Mouse (Mus musculus) heart, embryonic 12.5 days (tissue): ENCODE measurements around the gene Xpnpep3. TPM values are rescaled to one million over a fixed set of nuclear protein-coding genes. Genes with fewer than 3 reads are reported as not detected.
A peak's percentile ranks its signal among the peaks of the same experiment; 100 is the strongest.
"Not testable (repeated sequence)": the region's sequence is repeated elsewhere in the genome, so short reads cannot be mapped to it uniquely, and the experiment has no call there.

Experiments used
- ATAC-seq: fragments of 200-750 bp; cut with Nextera tagmentation; 2 replicates; pipeline ENCODE4 v1.8.0; 2017; ENCODE audit warnings: moderate TSS enrichment, moderate library complexity; ENCODE audit not compliant: insufficient number of reproducible peaks, low FRiP score
- H3K27ac ChIP-seq: fragments of 300-500 bp; sonication (generic); 2 replicates; pipeline ENCODE4 v1.5.1; 2016; ENCODE audit warnings: mild to moderate bottlenecking, moderate library complexity; ENCODE audit not compliant: poor library complexity, severe bottlenecking
- H3K27me3 ChIP-seq: fragments of 300-500 bp; sonication (generic); replicated peaks from 2 replicates; pipeline ENCODE4 v1.6.1; 2016; ENCODE audit warnings: mild to moderate bottlenecking, moderate library complexity
- H3K36me3 ChIP-seq: fragments of 300-500 bp; sonication (generic); 2 replicates; pipeline ENCODE4 v1.6.1; 2016; ENCODE audit warnings: mild to moderate bottlenecking, moderate library complexity
- H3K4me1 ChIP-seq: fragments of 300-500 bp; sonication (generic); replicated peaks from 2 replicates; pipeline ENCODE4 v1.6.1; 2016; ENCODE audit warnings: mild to moderate bottlenecking
- H3K4me2 ChIP-seq: fragments of 300-500 bp; sonication (generic); 2 replicates; pipeline ENCODE4 v1.6.1; 2016; ENCODE audit warnings: mild to moderate bottlenecking, moderate library complexity
- H3K4me3 ChIP-seq: fragments of 300-500 bp; sonication (generic); 2 replicates; pipeline ENCODE4 v1.5.1; 2016; ENCODE audit warnings: mild to moderate bottlenecking
- H3K9ac ChIP-seq: fragments of 300-500 bp; sonication (generic); 2 replicates; pipeline ENCODE4 v1.6.1; 2016; ENCODE audit warnings: mild to moderate bottlenecking, moderate library complexity
- H3K9me3 ChIP-seq: fragments of 300-500 bp; sonication (generic); replicated peaks from 2 replicates; pipeline ENCODE4 v1.6.1; 2016; ENCODE audit warnings: mild to moderate bottlenecking, moderate library complexity
- WGBS: fragments of 180-500 bp; shearing (Covaris S2); methylation state at CpG from one replicate; pipeline ENCODE4 v1.1.7; 2016; 5-methylcytosine and 5-hydroxymethylcytosine counted together
- polyA plus RNA-seq: library from polyadenylated mRNA; unstranded; fragments of >200 nt; fragmentation: Nextera tagmentation; extraction: Ambion mirVana; gene quantifications from 2 replicates; pipeline ENCODE4 v1.2.1, GENCODE M21; 2016

The Xpnpep3 gene
- polyA plus RNA-seq, 1 experiment from 2014 or later = 11.3 TPM

DNA sequence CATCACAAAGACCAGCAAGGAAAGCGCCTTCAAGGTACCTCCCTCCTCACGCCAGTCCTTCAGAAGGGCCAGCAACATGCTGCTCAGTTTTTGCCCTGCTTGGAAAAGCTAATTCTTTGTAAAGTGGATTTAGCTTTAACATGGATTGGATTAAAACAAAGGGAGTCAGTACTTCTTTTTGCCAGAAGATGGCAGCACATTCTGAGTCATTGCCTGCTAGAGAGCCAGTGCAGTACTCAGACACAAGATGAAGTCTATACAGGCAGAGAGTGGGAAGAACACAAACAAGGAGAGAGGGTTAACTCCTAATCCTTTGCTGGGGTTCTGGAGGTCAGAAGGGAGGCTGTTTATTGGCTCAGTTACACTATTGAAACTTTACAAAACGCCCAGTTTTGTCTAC is 48.5 kb downstream of the Xpnpep3 start:
- H3K9me3 ChIP-seq = no peaks in the 10 kb centered on the region
- 0 out of 2 replicates have a peak, but pooled peaks cover 3% of the 10 kb centered on the region for H3K4me1 ChIP-seq
- H3K9ac ChIP-seq = no peak overlapping the region
- peaks cover 35% of the 10 kb centered on the region for H3K36me3 ChIP-seq
- no peak overlapping the region for H3K27ac ChIP-seq
- 36% methylated on average over 3 of the region's 3 CpGs for WGBS
- H3K4me3 ChIP-seq = no peak overlapping the region
- H3K27me3 ChIP-seq = no peaks in the 10 kb centered on the region
- no peak overlapping the region for H3K4me2 ChIP-seq
- ATAC-seq = no peak

DNA sequence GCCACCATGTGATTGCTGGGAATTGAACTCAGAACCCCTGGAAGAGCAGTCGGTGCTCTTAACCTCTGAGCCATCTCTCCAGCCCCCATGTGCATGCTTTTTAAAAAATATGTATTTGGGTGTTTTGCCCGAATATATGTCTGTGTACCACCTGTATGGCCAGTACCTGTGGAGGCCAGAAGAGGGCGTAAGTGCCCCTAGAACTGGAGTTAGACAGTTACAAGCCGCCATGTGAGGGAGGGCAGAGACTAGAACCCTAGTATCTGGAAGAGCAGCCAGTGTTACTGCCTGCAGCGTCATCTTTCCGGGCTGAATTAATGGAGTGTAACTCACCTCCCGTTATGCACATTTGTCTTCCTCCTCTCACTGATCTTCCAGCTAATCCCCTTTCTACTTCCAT is 61.6 kb downstream of the Xpnpep3 start:
- H3K9me3 ChIP-seq = peaks cover 14% of the 10 kb centered on the region
- ATAC-seq = no peak
- H3K27me3 ChIP-seq = no peaks in the 10 kb centered on the region
- H3K4me3 ChIP-seq = no peak overlapping the region
- H3K4me2 ChIP-seq = no peak overlapping the region
- no peak overlapping the region for H3K9ac ChIP-seq
- peaks cover 19% of the 10 kb centered on the region for H3K36me3 ChIP-seq
- H3K4me1 ChIP-seq = peaks cover 7% of the 10 kb centered on the region; the same call in 1 of the 2 replicates
- H3K27ac ChIP-seq = no peak overlapping the region
- 78% methylated on average over 7 of the region's 7 CpGs for WGBS

DNA sequence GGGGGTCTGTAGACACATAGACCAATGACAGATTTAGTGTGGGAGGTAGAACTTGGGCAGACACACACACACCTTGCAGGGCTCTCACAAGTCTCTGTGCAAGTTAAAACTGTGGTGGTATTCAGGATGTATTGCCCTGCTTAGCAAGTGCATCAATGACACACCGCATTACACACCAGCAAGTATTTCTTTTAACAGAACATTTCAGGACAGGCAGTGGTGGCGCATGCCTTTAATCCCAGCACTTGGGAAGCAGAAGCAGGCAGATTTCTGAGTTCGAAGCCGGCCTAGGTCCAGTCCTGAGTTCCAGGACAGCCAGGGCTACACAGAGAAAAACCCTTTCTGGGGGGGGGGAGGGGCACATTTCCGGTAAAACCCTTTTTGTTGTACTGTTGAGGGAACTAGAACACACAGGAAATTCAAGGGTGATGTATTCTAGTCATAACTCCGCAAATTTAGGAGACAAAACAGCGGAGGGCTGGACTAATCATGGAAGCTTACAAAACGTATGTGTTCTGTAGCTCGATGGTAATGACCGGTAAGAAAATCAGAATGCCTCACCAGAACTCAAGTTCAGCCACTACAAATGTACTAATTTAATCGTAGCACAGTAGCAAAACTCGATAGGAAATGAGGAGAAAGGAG is 65.2 kb downstream of the Xpnpep3 start:
- H3K9ac ChIP-seq = peak overlapping the region; percentile 80; the same call in 1 of the 2 replicates
- H3K27ac ChIP-seq = peak overlapping the region; percentile 88
- 74% methylated on average over 12 of the region's 12 CpGs for WGBS
- H3K4me2 ChIP-seq = peak overlapping the region; percentile 83
- H3K9me3 ChIP-seq = peaks cover 13% of the 10 kb centered on the region
- no peak for ATAC-seq
- H3K36me3 ChIP-seq = peaks cover 29% of the 10 kb centered on the region
- H3K4me1 ChIP-seq = peaks cover 17% of the 10 kb centered on the region
- H3K4me3 ChIP-seq = peak overlapping the region; percentile 90
- no peaks in the 10 kb centered on the region for H3K27me3 ChIP-seq

DNA sequence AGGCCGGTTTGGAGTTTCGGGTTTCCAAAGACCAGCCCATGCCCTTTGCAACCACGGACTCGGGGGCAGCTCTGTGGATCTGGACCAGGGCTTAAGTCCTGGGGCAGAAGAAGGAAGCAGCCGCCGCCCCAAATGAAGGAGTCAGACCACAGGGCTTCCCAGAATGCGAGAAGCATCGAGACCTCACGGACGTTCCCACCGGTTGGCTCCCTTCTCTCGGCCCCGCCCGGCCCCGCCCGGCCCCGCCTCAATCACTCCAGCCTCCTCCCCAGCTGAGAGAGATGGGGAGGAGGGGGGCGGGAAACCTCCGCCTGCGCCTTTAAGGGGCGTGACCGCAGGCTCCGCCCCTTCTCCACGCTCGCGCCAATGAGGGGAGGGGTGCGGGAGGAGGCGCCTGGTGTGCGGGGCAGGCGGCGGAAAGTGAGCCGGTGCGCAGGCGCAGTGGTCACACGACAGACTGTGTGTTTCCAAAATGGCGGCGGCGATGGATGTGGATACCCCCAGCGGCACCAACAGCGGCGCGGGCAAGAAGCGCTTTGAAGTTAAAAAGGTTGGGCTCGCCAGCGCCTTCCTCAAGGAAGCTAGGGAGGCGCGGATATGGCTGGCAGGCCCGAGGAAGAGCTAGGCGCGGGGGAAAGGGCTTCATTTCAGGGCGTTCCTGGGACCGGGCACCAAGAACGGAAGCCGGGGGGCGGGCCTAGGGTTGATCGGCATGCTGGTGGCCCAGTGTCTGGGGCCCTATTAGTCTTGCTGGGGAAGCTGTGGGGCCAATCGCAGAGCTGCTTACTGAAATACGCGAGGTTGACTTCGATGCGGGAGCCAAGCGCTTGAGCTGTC is 66.2 kb downstream of the Xpnpep3 start, which contains the start of gene Rbx1:
TSS of gene Rbx1 (plus strand) at position 396 of the 837 bp plus-strand sequence.
- peaks cover 34% of the 10 kb centered on the region for H3K36me3 ChIP-seq
- H3K27ac ChIP-seq = peak within 1 kb of the TSS; percentile 89
- peaks cover 12% of the 10 kb centered on the region for H3K9me3 ChIP-seq
- H3K9ac ChIP-seq = peak within 1 kb of the TSS; percentile 85
- H3K4me3 ChIP-seq = peak within 1 kb of the TSS; percentile 90
- peak; percentile 98 for ATAC-seq
- H3K4me1 ChIP-seq = peaks cover 17% of the 10 kb centered on the region
- H3K27me3 ChIP-seq = no peaks in the 10 kb centered on the region
- WGBS = under 1% methylated on average over 61 of the region's 62 CpGs
- H3K4me2 ChIP-seq = peak within 1 kb of the TSS; percentile 83

DNA sequence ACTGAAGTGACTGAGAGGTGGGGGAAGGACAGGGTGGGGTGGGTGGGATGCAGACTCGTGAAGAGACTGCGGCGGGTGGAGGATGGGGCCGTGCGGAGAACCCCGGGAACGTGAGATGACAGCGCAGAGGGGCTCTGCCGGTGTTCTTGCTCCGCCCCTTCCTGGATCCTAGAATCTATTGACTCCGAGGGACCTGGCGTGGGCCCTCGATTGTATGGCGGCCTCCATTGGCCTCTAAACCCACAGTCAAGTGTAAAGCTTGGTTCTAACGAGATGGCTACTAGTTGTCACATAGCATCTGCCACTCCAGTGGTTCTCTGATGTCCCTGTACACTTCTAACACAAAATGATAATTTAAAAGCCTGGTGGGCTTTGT is 66.8 kb downstream of the Xpnpep3 start:
- Histone ChIP-seq H3K4me3 (peak overlapping the region; percentile 90), H3K9ac (peak overlapping the region; percentile 85), H3K9me3 (peaks cover 8% of the 10 kb centered on the region), H3K4me2 (peak overlapping the region; percentile 83), H3K27me3 (no peaks in the 10 kb centered on the region), H3K4me1 (peaks cover 17% of the 10 kb centered on the region), H3K36me3 (peaks cover 37% of the 10 kb centered on the region), H3K27ac (peak overlapping the region; percentile 89)
- 0% methylated on average over 15 of the region's 15 CpGs for WGBS
- ATAC-seq = no peak; the same call in 1 of the 2 replicates

DNA sequence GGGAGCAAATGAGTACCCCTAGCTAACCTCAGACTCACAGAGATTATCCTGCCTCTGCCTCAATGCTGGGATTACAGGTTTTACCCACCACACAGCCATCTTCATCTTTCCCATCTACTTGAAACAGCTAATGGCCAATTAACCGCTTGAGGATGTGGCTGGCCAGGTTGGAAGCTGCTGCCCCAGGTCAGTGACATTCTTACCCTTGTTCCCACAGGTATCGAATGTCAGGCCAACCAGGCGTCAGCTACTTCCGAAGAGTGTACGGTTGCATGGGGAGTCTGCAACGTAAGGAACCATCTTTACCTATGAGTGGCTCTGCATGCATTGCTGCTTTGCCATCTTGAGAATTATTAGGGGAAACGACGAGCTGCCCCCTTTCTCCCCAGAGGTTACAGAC is 70.8 kb downstream of the Xpnpep3 start:
- Histone ChIP-seq H3K27ac (no peak overlapping the region), H3K9me3 (no peaks in the 10 kb centered on the region), H3K4me2 (no peak overlapping the region), H3K36me3 (peaks cover 71% of the 10 kb centered on the region), H3K4me3 (no peak overlapping the region), H3K27me3 (no peaks in the 10 kb centered on the region), H3K9ac (no peak overlapping the region), H3K4me1 (peaks cover 10% of the 10 kb centered on the region)
- 85% methylated on average over 8 of the region's 8 CpGs for WGBS
- ATAC-seq = no peak

DNA sequence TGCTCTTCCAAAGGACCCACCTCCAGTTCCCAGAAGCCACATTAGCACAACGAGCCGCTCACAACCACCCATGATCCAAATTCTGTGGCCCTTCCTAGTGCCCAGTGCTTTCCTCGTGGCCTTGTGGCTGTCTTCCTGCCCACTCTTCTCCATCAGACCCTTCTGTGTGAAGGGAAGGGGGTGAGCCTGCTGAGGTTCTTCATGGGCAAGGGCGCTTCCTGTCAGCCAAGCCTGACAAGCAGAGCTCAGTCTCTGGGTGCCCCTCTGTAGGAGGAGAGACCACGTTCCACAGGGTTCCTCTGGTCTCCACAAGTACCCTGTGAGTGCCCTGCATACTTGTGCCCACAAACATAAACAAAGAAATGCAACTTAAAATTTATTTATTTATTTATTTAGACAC is 72.3 kb downstream of the Xpnpep3 start:
- H3K4me2 ChIP-seq = no peak overlapping the region
- H3K36me3 ChIP-seq = peaks cover 72% of the 10 kb centered on the region
- 95% methylated on average over 5 of the region's 5 CpGs for WGBS

DNA sequence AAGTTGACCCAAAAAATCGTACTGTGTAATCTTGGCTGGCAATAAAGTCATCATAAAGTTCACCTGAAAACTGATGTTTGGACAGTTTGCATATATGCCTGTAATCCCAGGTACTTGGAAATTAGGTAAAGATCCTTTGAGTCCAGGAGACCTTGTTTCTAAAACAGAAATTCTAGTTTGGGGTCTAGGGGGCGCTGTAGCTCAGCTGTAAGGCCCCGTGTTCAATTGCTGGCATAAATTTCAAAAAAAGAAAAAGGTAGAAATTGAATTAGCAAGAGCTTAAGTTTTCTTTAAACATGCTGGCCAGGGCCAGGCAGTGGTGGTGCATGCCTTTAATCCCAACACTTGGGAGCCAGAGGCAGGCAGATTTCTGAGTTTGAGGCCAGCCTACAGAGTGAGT is 75.7 kb downstream of the Xpnpep3 start:
- no peaks in the 10 kb centered on the region for H3K27me3 ChIP-seq
- no peak overlapping the region for H3K4me3 ChIP-seq
- no peak for ATAC-seq
- H3K36me3 ChIP-seq = peaks cover 51% of the 10 kb centered on the region
- no peak overlapping the region for H3K27ac ChIP-seq
- no peaks in the 10 kb centered on the region for H3K4me1 ChIP-seq
- no peak overlapping the region for H3K4me2 ChIP-seq
- H3K9me3 ChIP-seq = no peaks in the 10 kb centered on the region
- 41% methylated on average over 3 of the region's 3 CpGs for WGBS
- no peak overlapping the region for H3K9ac ChIP-seq

More for the DNA sequence above, 72.3 kb downstream of the Xpnpep3 start:
- Histone ChIP-seq H3K4me3 (no peak overlapping the region), H3K27me3 (no peaks in the 10 kb centered on the region), H3K9me3 (no peaks in the 10 kb centered on the region), H3K4me1 (peaks cover 10% of the 10 kb centered on the region), H3K27ac (no peak overlapping the region), H3K9ac (no peak overlapping the region)
- no peak for ATAC-seq

DNA sequence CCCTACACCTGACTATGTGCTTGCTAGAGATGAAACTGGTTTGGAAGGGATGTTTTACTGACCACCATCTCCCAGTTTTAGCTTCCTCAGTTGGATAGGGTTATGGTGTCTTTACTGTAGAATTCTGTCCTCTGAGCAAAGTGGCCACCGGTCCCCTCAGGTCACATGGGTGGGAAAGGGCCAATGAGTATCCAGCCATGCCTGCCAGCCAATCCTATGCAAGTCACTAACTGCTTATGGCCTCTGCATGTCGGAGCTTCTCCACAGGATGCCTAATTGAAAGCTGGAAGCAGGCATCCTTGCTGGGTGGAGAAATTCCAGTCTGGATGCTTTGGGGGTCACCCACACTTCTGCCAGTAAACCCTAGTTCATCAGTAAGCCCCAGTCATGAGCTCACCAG is 76.7 kb downstream of the Xpnpep3 start:
- Histone ChIP-seq H3K9me3 (no peaks in the 10 kb centered on the region), H3K27me3 (no peaks in the 10 kb centered on the region), H3K9ac (peak overlapping the region; percentile 23; the same call in 1 of the 2 replicates), H3K4me1 (no peaks in the 10 kb centered on the region; the same call in 1 of the 2 replicates), H3K4me2 (peak overlapping the region; percentile 47), H3K27ac (no peak overlapping the region), H3K4me3 (no peak overlapping the region), H3K36me3 (peaks cover 41% of the 10 kb centered on the region)
- WGBS = 5% methylated on average over 2 of the region's 2 CpGs
- ATAC-seq = no peak

DNA sequence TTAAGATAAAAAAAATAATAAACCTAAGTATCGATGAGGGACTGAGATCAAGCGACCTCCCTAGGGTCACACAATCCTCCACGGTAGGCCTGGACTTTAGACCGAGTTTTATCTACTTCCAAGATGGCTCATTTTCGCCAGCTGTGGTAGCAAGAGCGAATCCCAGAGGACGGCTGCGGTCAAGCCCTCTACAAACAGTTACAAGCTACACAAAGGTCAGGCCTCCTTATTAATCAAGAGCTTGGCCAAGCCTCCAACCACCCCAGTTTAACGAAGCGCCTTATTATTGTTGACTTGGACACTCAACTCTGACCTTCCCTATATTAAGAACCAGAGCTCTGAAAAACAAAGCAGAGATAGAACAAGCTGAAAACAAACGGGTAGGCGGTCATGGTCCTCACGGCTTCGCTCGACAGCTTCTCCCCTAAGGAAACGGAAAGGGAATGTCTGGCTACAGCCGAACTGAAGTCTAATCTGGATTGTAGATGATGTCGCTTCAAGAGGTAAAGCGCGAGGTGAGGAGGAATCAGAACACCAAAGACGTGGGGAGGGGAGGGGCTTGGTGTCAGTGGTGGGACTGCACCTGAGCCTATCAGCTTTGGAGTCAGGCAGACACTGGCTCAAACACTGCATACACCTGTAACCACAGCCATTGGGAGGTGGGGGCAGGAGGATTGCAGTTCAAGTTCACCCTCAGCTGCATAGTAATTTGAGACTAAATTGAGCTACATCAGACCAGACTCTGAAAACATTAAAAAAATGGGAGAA is 79.7 kb downstream of the Xpnpep3 start:
- H3K27me3 ChIP-seq = no peaks in the 10 kb centered on the region
- no peaks in the 10 kb centered on the region for H3K9me3 ChIP-seq
- no peak overlapping the region for H3K4me3 ChIP-seq
- H3K4me2 ChIP-seq = no peak overlapping the region
- WGBS = 60% methylated on average over 21 of the region's 21 CpGs
- peaks cover 13% of the 10 kb centered on the region for H3K36me3 ChIP-seq
- H3K27ac ChIP-seq = no peak overlapping the region
- ATAC-seq = no peak
- H3K4me1 ChIP-seq = no peaks in the 10 kb centered on the region; the same call in 1 of the 2 replicates
- H3K9ac ChIP-seq = no peak overlapping the region

DNA sequence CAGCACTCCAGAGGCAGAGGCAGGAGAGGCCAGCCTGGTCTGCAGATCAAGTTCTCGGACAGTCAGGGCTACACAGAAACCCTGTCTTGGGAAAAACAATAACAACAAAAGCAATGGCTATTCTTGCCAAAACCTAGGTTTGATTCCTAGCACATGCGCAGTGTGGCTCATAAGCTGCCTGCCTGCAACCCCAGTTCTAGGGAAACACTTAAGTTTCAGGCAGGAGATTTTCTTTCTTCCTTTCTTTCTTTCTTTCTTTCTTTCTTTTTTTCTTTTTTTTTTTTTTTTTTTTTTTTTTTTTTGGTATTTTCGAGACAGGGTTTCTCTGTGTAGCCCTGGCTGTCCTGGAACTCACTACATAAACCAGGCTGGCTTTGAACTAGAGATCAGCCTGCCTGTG is 80.3 kb downstream of the Xpnpep3 start:
- not testable (repeated sequence) for H3K9me3 ChIP-seq, H3K27ac ChIP-seq, H3K4me1 ChIP-seq, H3K27me3 ChIP-seq, H3K4me2 ChIP-seq, ATAC-seq, H3K4me3 ChIP-seq, H3K36me3 ChIP-seq, H3K9ac ChIP-seq
- 69% methylated on average over 3 of the region's 3 CpGs for WGBS
